Mouse (Mus musculus) spleen, adult 2 months (tissue): Measurements from ENCODE around the gene Tas2r139.

ENCODE experiments used
- CTCF ChIP-seq: fragments of 200-500 bp; IDR thresholded peaks from 2 replicates; pipeline ENCODE4 v1.5.1; 2011; ENCODE audit warnings: mild to moderate bottlenecking, inconsistent platforms; ENCODE audit not compliant: insufficient read depth, insufficient read length, insufficient replicate concordance; ENCODE audit errors: extremely low read depth
- POLR2A ChIP-seq: fragments of 200-500 bp; IDR thresholded peaks from 2 replicates; pipeline ENCODE4 v1.6.1; 2011; ENCODE audit warnings: low read depth, low read length, inconsistent platforms

DNA sequence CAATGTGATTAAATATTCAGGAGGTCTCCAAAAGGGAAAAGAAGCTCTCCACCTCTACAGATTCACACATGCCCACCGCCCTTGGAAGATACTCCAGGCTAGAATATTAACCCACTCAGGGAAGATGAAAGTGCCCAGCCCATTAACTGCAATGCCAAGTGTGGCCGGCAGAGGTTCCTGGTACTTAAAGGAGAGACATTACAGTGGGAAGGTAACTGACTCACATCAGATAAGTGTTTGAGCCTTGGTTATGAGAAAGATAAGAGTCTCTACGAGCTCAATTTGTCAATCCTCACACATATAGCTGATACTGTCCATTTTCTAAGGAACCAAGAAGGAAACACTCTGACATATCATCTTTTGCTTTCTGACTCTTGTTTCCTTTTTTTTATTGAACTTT lies 45.5 kb downstream of the Tas2r139 start:
- TF ChIP-seq CTCF (no peak), POLR2A (no peak)
